Mouse (Mus musculus): ENCODE measurements around the gene Cdc5l.

- TF ChIP-seq POLR2A (IDR thresholded peaks at IDR 0.05; ENCODE audit: low read depth, low read length) (no peak), CTCF (IDR thresholded peaks at IDR 0.05; ENCODE audit: extremely low read depth, insufficient read depth, insufficient read length, insufficient replicate concordance) (no peak)
Observed at GRCm38 (mm10) chr17:45356431-45356830, 77.1 kb downstream of the Cdc5l start.

Measured in spleen, adult 2 months (tissue).